ENCODE assay signal across 8 mouse cellular contexts in genomic region chr2:152082456-152083285, GRCm38 (mm10). TPM values are rescaled to one million over a fixed set of nuclear protein-coding genes. Genes with fewer than 3 reads are reported as not detected.
A peak's percentile ranks its signal among the peaks of the same experiment; 100 is the strongest.
DNase-seq lines count a peak whose midpoint lies in the region; ATAC-seq and TF ChIP-seq lines count a peak whose summit lies in the region.
"Had no signal": no experiment of that assay in that cellular context is flagged by ENCODE, and none has a peak within 500 bp of the region (broad histone marks: within the 10 kb centered on the region; RNA-seq: fewer than 3 reads in every experiment).

No protein-coding gene starts in this region.

- peak overlapping the region; percentile 93 for H3K27ac ChIP-seq in layer of hippocampus, adult 2 months
- no peak overlapping the region for H3K27ac ChIP-seq in embryonic facial prominence, embryonic 14.5 days (replicated peaks; ENCODE audit: low read depth, low read length)
- peak overlapping the region; percentile 93 for H3K27ac ChIP-seq in hindbrain, embryonic 15.5 days (replicated peaks)
- H3K27ac ChIP-seq in midbrain, postnatal 0 days (ENCODE audit: low read depth, low read length) = peak overlapping the region; percentile 81
- H3K27ac ChIP-seq: gastrocnemius, adult 2 months had no signal

- peaks cover 63% of the 10 kb centered on the region for H3K27me3 ChIP-seq in embryonic facial prominence, embryonic 14.5 days (replicated peaks; ENCODE audit: control insufficient read depth, insufficient read depth, low read length)
- no peaks in the 10 kb centered on the region for H3K27me3 ChIP-seq in hindbrain, embryonic 15.5 days
- H3K27me3 ChIP-seq in midbrain, postnatal 0 days (ENCODE audit: insufficient read depth, low read length) = no peaks in the 10 kb centered on the region

- H3K9me3 ChIP-seq in embryonic facial prominence, embryonic 14.5 days (ENCODE audit: control insufficient read depth, low read length) = no peaks in the 10 kb centered on the region
- no peaks in the 10 kb centered on the region for H3K9me3 ChIP-seq in hindbrain, embryonic 15.5 days
- H3K9me3 ChIP-seq in midbrain, postnatal 0 days (ENCODE audit: low read length) = no peaks in the 10 kb centered on the region

- no peak for DNase-seq in layer of hippocampus, adult 2 months (ENCODE audit: low spot score in 2 of 2)
- DNase-seq in layer of hippocampus, adult 8-10 months (ENCODE audit: low spot score in 2 of 2) = no peak
- no peak for DNase-seq in embryonic facial prominence, embryonic 14.5 days (ENCODE audit: low spot score)
- DNase-seq in midbrain, postnatal 0 days (ENCODE audit: low spot score) = no peak
- DNase-seq in thymus, postnatal 14 days = no peak
- no peak for DNase-seq in testis, postnatal 14 days (ENCODE audit: low spot score)

- H3K4me3 ChIP-seq in layer of hippocampus, adult 2 months = peak overlapping the region; percentile 51
- peak overlapping the region; percentile 40 for H3K4me3 ChIP-seq in embryonic facial prominence, embryonic 14.5 days (ENCODE audit: low read depth, low read length)
- peak overlapping the region; percentile 87 for H3K4me3 ChIP-seq in hindbrain, embryonic 15.5 days
- H3K4me3 ChIP-seq in midbrain, postnatal 0 days (ENCODE audit: low read depth, low read length) = peak overlapping the region; percentile 81

- H3K4me2 ChIP-seq in embryonic facial prominence, embryonic 14.5 days (ENCODE audit: low read depth, low read length) = peak overlapping the region; percentile 72
- H3K4me2 ChIP-seq in hindbrain, embryonic 15.5 days = peak overlapping the region; percentile 88
- H3K4me2 ChIP-seq in midbrain, postnatal 0 days (ENCODE audit: low read depth, low read length, poor library complexity, severe bottlenecking) = peak overlapping the region; percentile 91

- ATAC-seq in embryonic facial prominence, embryonic 14.5 days (ENCODE audit: low read depth) = no peak
- no peak for ATAC-seq in hindbrain, embryonic 15.5 days (ENCODE audit: low FRiP score, low read depth)
- ATAC-seq in midbrain, postnatal 0 days (ENCODE audit: low FRiP score) = 0 out of 2 replicates have a peak, but pooled peaks have one; percentile 18

- H3K36me3 ChIP-seq in embryonic facial prominence, embryonic 14.5 days (ENCODE audit: control insufficient read depth, insufficient read depth, low read length) = no peaks in the 10 kb centered on the region
- H3K36me3 ChIP-seq in hindbrain, embryonic 15.5 days = no peaks in the 10 kb centered on the region
- no peaks in the 10 kb centered on the region for H3K36me3 ChIP-seq in midbrain, postnatal 0 days (ENCODE audit: insufficient read depth, low read length)

- no peak overlapping the region for H3K9ac ChIP-seq in embryonic facial prominence, embryonic 14.5 days (ENCODE audit: low read depth, low read length)
- peak overlapping the region; percentile 99 for H3K9ac ChIP-seq in hindbrain, embryonic 15.5 days
- H3K9ac ChIP-seq in midbrain, postnatal 0 days (replicated peaks; ENCODE audit: low read length, poor library complexity, severe bottlenecking) = peak overlapping the region; percentile 75

- TF ChIP-seq CTCF in layer of hippocampus, adult 2 months (conservative IDR thresholded peaks at IDR 0.05) = no peak
- no peak for TF ChIP-seq CTCF in midbrain, postnatal 0 days (IDR thresholded peaks at IDR 0.05)

- WGBS in embryonic facial prominence, embryonic 14.5 days = 23% methylated on average over 7 of the region's 7 CpGs
- 7% methylated on average over 7 of the region's 7 CpGs for WGBS in hindbrain, embryonic 15.5 days
- WGBS in midbrain, postnatal 0 days = 11% methylated on average over 6 of the region's 7 CpGs

- peaks cover 5% of the 10 kb centered on the region; the same call in 1 of the 2 replicates for H3K4me1 ChIP-seq in embryonic facial prominence, embryonic 14.5 days (ENCODE audit: control insufficient read depth, insufficient read depth, low read length)
- peaks cover 75% of the 10 kb centered on the region for H3K4me1 ChIP-seq in hindbrain, embryonic 15.5 days (replicated peaks)
- peaks cover 34% of the 10 kb centered on the region for H3K4me1 ChIP-seq in midbrain, postnatal 0 days (ENCODE audit: insufficient read depth, low read length)

RNA-seq across cellular contexts. Expression of gene Scrt2, which starts 1.3 kb away (rescaled TPM):
- total RNA-seq in layer of hippocampus, adult 2 months (2021) = 10 to 100 TPM; 24.4 to 25.4 TPM
- 10 to 100 TPM; 16.9 to 20.3 (median 18.4) TPM for total RNA-seq in layer of hippocampus, adult 8-10 months (2022)
- 0.29 TPM in 2 replicates for polyA plus RNA-seq in embryonic facial prominence, embryonic 14.5 days (2014; fragmentation: Nextera tagmentation; extraction: Ambion mirVana)
- polyA plus RNA-seq in hindbrain, embryonic 15.5 days (2015; fragmentation: Nextera tagmentation; extraction: Ambion mirVana) = 10.8 and 11.1 TPM in 2 replicates
- total RNA-seq in midbrain, postnatal 0 days (2014; rRNA removed) = 6.7 and 10.8 TPM in 2 replicates
- polyA plus RNA-seq in midbrain, postnatal 0 days (2015; fragmentation: Nextera tagmentation; extraction: Ambion mirVana) = 2.2 and 2.3 TPM in 2 replicates
- total RNA-seq: gastrocnemius, adult 2 months had no signal

RNA-seq across cellular contexts. Expression of gene Srxn1, which starts 22.6 kb away (rescaled TPM):
- 10 to 100 TPM; 76.0 to 80.6 TPM for total RNA-seq in layer of hippocampus, adult 2 months (2021)
- 10 to 100 TPM; 65.7 to 77.7 (median 72.6) TPM for total RNA-seq in layer of hippocampus, adult 8-10 months (2022)
- polyA plus RNA-seq in embryonic facial prominence, embryonic 14.5 days (2014; fragmentation: Nextera tagmentation; extraction: Ambion mirVana) = 12.0 and 13.6 TPM in 2 replicates
- polyA plus RNA-seq in hindbrain, embryonic 15.5 days (2015; fragmentation: Nextera tagmentation; extraction: Ambion mirVana) = 24.4 and 24.7 TPM in 2 replicates
- 24.5 and 46.1 TPM in 2 replicates for total RNA-seq in midbrain, postnatal 0 days (2014; rRNA removed)
- polyA plus RNA-seq in midbrain, postnatal 0 days (2015; fragmentation: Nextera tagmentation; extraction: Ambion mirVana) = 24.8 and 29.5 TPM in 2 replicates
